Mouse (Mus musculus) adrenal gland, adult (tissue): ENCODE data around the gene Prima1.

ENCODE experiments used
- DNase-seq, 2 experiments: peaks; one replicate each; pipeline ENCODE4 v3.0.0; 2022 to 2023; ENCODE audit warnings: low spot score in 1 of 2; ENCODE audit not compliant: inconsistent age in 2 of 2

Gene Prima1

GRCm38 (mm10) chr12:103157129-103157910, 84.6 kb downstream of the Prima1 start:
- DNase-seq = no peak

DNA sequence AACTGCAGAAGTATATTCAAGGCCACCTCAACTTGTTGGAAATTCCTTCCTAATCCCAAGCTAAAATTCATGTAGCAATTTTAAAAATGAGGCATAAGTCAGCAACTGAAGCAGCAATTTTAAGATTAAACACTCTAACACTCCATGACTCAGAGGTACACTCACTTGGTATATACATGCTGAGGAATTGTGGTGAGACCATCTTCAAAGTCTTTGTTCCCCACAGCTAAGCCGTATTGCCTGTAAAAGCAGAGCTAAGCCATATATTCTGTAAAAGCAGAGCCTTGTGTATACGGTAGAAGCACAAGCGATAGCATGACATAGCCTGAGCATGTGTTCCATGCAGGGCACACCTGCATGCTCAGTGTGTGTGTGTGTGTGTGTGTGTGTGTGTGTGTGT, 86.5 kb downstream of the Prima1 start:
- DNase-seq = no peak

- no peak for DNase-seq
Measured at GRCm38 (mm10) chr12:103154927-103155326, 87.0 kb downstream of the Prima1 start.

DNA sequence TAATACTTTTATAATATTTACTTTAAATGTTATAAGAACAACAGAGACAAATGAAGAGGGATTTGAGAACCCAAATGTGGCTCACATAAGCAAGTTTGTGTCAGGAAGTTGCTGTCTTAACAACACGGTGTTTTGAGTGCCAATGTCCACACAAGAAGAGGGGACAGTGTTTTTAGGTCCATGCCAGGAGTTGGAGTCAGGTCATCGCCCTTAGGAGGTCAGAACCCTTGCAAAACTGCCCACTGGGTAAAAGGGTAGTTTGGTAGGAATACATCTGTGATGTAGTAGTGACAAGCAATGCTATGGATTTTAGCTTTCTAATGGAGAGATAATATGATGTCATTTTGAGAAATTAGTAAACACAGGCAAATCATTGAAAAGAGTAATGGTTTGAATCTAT, 91.7 kb downstream of the Prima1 start:
- no peak for DNase-seq
